9 mouse cellular contexts compared by ENCODE assay signal in the genomic region with DNA sequence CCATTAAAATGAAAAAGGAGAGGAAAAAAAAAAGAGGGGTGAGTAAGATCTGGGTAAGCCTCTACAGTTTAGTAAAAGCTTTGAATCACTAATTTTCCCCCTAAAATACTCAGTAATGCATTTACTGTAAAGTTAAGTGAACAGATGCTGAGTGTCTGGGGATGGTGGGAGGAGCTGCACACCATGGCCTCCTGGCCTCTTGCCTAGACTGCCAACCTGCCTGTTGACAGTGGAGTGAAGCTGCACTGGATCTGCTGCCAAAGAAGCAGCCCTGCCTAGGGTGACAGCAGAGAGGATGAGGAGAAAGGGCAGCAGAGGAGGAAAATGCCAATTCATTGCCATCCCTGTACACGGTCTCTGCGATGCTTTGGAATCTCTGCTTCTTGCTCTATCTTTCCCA.
DNase-seq lines count a peak whose midpoint lies in the region; ATAC-seq and TF ChIP-seq lines count a peak whose summit lies in the region.
"Had no signal": no experiment of that assay in that cellular context is flagged by ENCODE, and none has a peak within 500 bp of the region (broad histone marks: within the 10 kb centered on the region; RNA-seq: fewer than 3 reads in every experiment).

No protein-coding gene starts in this region.

- peaks cover 40% of the 10 kb centered on the region for H3K4me1 ChIP-seq in heart, embryonic 11.5 days (ENCODE audit: control insufficient read depth, insufficient read depth, low read length)

- peak; percentile 70 to 71 for DNase-seq in heart, adult 18-20 months
- DNase-seq in cerebellum, postnatal 25 days, result peak; percentile 19 to 64
- DNase-seq in layer of hippocampus, adult 2 months (ENCODE audit: low spot score in 2 of 2), result peak; percentile 71 to 75
- peak; percentile 47 for DNase-seq in lung, postnatal 10 days
- no peak for DNase-seq in thymus, adult 18-20 months
- DNase-seq in embryo, embryonic 11 days, result no peak

- no peak for TF ChIP-seq CTCF in layer of hippocampus, adult 2 months (conservative IDR thresholded peaks at IDR 0.05)

- WGBS in heart, embryonic 11.5 days (ENCODE audit: insufficient replicate concordance), result 88% methylated on average over 2 of the region's 2 CpGs

- no peaks in the 10 kb centered on the region for H3K27me3 ChIP-seq in heart, embryonic 11.5 days (ENCODE audit: control insufficient read depth, insufficient read depth, low read length)

- H3K4me2 ChIP-seq in heart, embryonic 11.5 days, result no peak overlapping the region

- no peak overlapping the region for H3K27ac ChIP-seq in heart, embryonic 11.5 days (ENCODE audit: low read depth, low read length)
- no peak overlapping the region for H3K27ac ChIP-seq in layer of hippocampus, adult 2 months

- H3K4me3 ChIP-seq in heart, embryonic 11.5 days (ENCODE audit: low read depth, low read length), result no peak overlapping the region
- H3K4me3 ChIP-seq in layer of hippocampus, adult 2 months, result no peak overlapping the region

- H3K36me3 ChIP-seq in heart, embryonic 11.5 days (ENCODE audit: control insufficient read depth, insufficient read depth, low read length), result peaks cover 3% of the 10 kb centered on the region

- ATAC-seq in heart, embryonic 11.5 days (replicated peaks; ENCODE audit: insufficient number of reproducible peaks, low FRiP score, low TSS enrichment), result no peak
- ATAC-seq in granulocyte monocyte progenitor cell, adult 5-6 weeks (replicated peaks; ENCODE audit: poor library complexity, severe bottlenecking), result no peak

- H3K9ac ChIP-seq in heart, embryonic 11.5 days (ENCODE audit: low read depth, low read length), result no peak overlapping the region

- H3K9me3 ChIP-seq in heart, embryonic 11.5 days (replicated peaks; ENCODE audit: control insufficient read depth, low read length), result no peaks in the 10 kb centered on the region
- H3K9me3 ChIP-seq: G1E had no signal

Comparison
In these comparisons a context has a peak if more than half of its experiments do, and no peak if none do; other contexts are left out.
1. DNase-seq: peak in heart, adult 18-20 months (2 of 2), cerebellum, postnatal 25 days (2 of 2), layer of hippocampus, adult 2 months (2 of 2) and lung, postnatal 10 days (single experiment); none in thymus, adult 18-20 months (0 of 2) and embryo, embryonic 11 days (single experiment).